Mouse (Mus musculus) lung, postnatal 0 days (tissue): ENCODE data around the gene Evi5l. TPM values are rescaled to one million over a fixed set of nuclear protein-coding genes. Genes with fewer than 3 reads are reported as not detected.

Source experiments
- ATAC-seq: fragments of 200-750 bp; cut with Nextera tagmentation; 2 replicates; pipeline ENCODE4 v1.8.0; 2017; ENCODE audit warnings: moderate library complexity
- DNase-seq: peaks from one replicate; pipeline ENCODE4 v3.0.0-alpha.2; 2016; ENCODE audit warnings: low spot score
- H3K27ac ChIP-seq: fragments of 300-500 bp; sonication (generic); 2 replicates; pipeline ENCODE4 v1.5.1; 2014; ENCODE audit warnings: antibody characterized with exemption, mild to moderate bottlenecking, low read length, mixed read lengths
- H3K27me3 ChIP-seq: fragments of 300-500 bp; sonication (generic); replicated peaks from 2 replicates; pipeline ENCODE4 v1.6.1; 2014; ENCODE audit warnings: low read length, mixed read lengths; ENCODE audit not compliant: insufficient read depth
- H3K36me3 ChIP-seq: fragments of 300-500 bp; sonication (generic); 2 replicates; pipeline ENCODE4 v1.6.1; 2014; ENCODE audit warnings: low read length, mixed read lengths; ENCODE audit not compliant: insufficient read depth
- H3K4me1 ChIP-seq: fragments of 300-500 bp; sonication (generic); 2 replicates; pipeline ENCODE4 v1.6.1; 2014; ENCODE audit warnings: antibody characterized with exemption, low read depth, low read length, mixed read lengths; ENCODE audit not compliant: insufficient read depth
- H3K4me2 ChIP-seq: fragments of 300-500 bp; sonication (generic); replicated peaks from 2 replicates; pipeline ENCODE4 v1.6.1; 2014; ENCODE audit warnings: low read depth, mild to moderate bottlenecking, low read length, moderate library complexity, mixed read lengths
- H3K4me3 ChIP-seq: fragments of 300-500 bp; sonication (generic); 2 replicates; pipeline ENCODE4 v1.5.1; 2014; ENCODE audit warnings: low read depth, low read length
- H3K9ac ChIP-seq: fragments of 300-500 bp; sonication (generic); replicated peaks from 2 replicates; pipeline ENCODE4 v1.6.1; 2014; ENCODE audit warnings: low read depth, mild to moderate bottlenecking
- H3K9me3 ChIP-seq: fragments of 300-500 bp; sonication (generic); 2 replicates; pipeline ENCODE4 v1.6.1; 2016; ENCODE audit warnings: low read length, mixed read lengths
- CTCF ChIP-seq: IDR thresholded peaks from 2 replicates; pipeline ENCODE4 v1.5.1; 2016; ENCODE audit warnings: antibody characterized with exemption, mild to moderate bottlenecking
- EP300 ChIP-seq: IDR thresholded peaks from 2 replicates; pipeline ENCODE4 v1.6.1; 2016; ENCODE audit warnings: antibody characterized with exemption, mild to moderate bottlenecking, control low read depth
- WGBS: fragments of 180-500 bp; shearing (Covaris S2); extraction: QIAGEN DNeasy Blood & Tissue Kit; methylation state at CpG from one replicate; pipeline ENCODE4 v1.1.7; 2014; 5-methylcytosine and 5-hydroxymethylcytosine counted together
- polyA plus RNA-seq: library from polyadenylated mRNA; unstranded; fragments of >200 nt; fragmentation: Nextera tagmentation; extraction: Ambion mirVana; gene quantifications from 2 replicates; pipeline ENCODE4 v1.2.1, GENCODE M21; 2015

The Evi5l gene
- 11.3 and 11.9 TPM in 2 replicates for polyA plus RNA-seq

DNA sequence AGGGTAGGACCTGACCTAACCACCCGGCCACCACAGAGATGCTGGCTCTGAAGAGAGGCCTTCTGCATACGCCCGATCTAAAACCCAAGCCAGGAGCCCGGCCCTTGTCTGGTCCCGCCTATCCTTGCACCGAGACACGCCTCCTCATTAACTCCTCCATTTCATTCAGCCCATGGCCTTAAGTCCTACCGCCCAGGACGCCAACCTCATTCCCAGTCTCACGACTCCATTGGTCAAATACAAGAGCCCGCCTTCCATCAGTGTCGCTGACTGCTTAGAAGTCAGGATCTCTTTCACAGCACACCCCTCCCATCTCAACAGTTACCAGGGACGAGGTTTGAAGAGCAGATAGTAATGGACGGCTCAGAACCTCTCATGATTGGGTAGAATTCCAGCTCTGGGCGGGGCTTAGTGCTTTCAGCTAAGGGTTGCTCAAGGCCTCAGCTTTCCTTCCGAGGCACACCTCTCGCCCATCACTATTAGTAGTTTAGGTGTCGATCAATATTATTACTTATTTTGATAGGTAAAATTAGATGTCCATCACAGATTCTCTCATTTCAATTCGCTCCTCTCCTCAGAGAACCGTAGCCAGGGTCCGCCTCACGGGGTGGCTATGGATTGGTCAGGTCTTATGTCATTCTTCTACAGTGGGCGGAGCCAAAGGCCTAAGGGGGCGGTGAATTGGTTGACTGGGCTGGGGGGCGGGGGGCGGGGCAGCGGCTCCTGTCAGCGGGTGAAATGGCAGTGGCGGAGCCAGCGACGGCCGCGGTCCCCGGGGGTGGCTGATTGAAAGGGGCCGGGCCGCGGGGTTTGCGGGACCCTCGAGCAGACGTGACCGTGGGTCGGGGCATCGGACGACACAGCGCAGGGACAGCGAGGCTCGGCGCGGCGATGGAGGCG, at the start of gene Evi5l:
Gene Evi5l (plus strand): TSS at position 716 of the 900 bp plus-strand sequence.
- Histone ChIP-seq H3K27me3 (no peaks in the 10 kb centered on the region), H3K9ac (peak within 1 kb of the TSS; percentile 66), H3K4me3 (peak within 1 kb of the TSS; percentile 82), H3K27ac (0 out of 2 replicates have a peak within 1 kb of the TSS, but pooled peaks have one; percentile 3), H3K9me3 (no peaks in the 10 kb centered on the region), H3K36me3 (no peaks in the 10 kb centered on the region), H3K4me2 (peak within 1 kb of the TSS; percentile 93), H3K4me1 (no peaks in the 10 kb centered on the region)
- WGBS, result under 1% methylated on average over 51 of the region's 51 CpGs
- TF ChIP-seq CTCF (no peak), EP300 (peak; percentile 72)
- DNase-seq (peak; percentile 100), ATAC-seq (peak; percentile 97)

DNA sequence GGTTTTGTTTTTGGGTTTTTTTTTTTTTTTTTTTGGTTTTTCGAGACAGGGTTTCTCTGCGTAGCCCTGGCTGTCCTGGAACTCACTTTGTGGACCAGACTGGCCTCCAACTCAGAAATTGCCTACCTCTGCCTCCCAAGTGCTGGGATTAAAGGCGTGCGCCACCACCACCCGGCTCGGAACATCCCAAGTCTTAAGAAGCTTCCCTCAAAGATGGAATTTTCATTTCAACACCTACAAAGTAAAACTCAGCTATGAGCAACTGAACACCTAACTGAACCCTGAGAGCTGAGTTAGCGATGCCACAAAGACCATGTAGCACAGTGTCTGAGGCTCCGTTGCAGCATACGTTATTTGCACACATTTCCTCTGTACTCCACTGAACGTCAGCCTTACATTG, 32.6 kb upstream of the Evi5l start, which contains the start of gene Cd209g:
Gene Cd209g (plus strand): TSS at position 301 of the 400 bp plus-strand sequence.
- no peaks in the 10 kb centered on the region for H3K9me3 ChIP-seq
- H3K27ac ChIP-seq, result no peak within 1 kb of the TSS
- ATAC-seq (no peak), DNase-seq (no peak)
- no peak within 1 kb of the TSS for H3K4me2 ChIP-seq
- no peak for TF ChIP-seq CTCF
- TF ChIP-seq EP300, result no peak
- no peak within 1 kb of the TSS for H3K4me3 ChIP-seq
- H3K4me1 ChIP-seq, result no peaks in the 10 kb centered on the region
- H3K36me3 ChIP-seq, result no peaks in the 10 kb centered on the region
- WGBS, result 90% methylated on average over 10 of the region's 10 CpGs
- H3K27me3 ChIP-seq, result no peaks in the 10 kb centered on the region
- H3K9ac ChIP-seq, result no peak within 1 kb of the TSS

DNA sequence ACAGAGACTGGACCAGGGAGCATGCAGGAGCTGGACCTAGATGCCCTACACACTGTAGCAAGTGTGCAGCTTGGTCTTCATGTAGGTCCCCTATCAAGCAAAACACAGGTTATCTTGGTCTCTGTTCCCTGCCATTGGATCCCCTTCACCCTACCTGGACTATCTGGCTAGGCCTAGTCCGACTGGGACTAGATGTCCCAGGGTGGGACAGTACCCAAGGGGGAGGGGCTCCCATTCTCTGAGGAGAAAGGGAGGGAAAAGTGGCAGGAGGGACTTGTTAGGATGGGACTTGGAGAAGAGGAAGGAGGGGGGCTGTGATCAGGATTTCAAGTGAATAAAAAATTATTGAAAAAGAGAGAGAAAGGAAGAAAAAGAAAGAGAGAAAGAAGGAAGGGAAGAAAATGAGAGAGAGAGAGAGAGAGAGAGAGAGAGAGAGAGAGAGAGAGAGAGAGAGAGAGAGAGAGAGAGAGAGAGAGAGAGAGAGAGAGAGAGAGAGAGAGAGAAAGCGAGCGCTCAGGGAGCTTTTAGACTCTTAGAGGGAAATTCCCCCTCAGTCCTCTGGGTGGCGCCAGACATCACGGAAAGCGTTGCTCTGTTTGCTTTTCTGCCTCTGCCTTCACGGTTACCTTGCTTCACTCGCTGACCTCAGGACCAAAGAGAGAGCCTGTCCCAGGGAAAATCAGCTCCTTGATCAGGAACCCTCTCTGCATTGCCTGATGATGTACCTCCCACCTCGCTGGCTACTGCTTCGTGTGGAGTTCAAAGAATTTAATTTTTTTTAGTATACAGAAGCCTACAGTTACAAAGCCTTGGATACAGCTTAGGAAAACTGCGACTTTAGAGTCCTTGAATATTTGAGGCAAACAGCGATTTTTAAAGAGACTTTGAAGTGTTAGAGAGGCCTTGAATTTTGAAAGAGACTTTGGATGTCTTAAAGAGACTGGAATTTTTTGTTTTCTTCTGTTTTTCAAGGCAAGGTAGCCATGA, 26.4 kb upstream of the Evi5l start:
- ATAC-seq (peak; percentile 46; the same call in 1 of the 2 replicates), DNase-seq (peak; percentile 84)
- H3K27me3 ChIP-seq, result no peaks in the 10 kb centered on the region
- no peak overlapping the region for H3K27ac ChIP-seq
- TF ChIP-seq CTCF, result peak; percentile 83
- TF ChIP-seq EP300, result no peak
- H3K9ac ChIP-seq, result no peak overlapping the region
- 7% methylated on average over 12 of the region's 12 CpGs for WGBS
- no peak overlapping the region for H3K4me3 ChIP-seq
- no peaks in the 10 kb centered on the region for H3K36me3 ChIP-seq
- no peaks in the 10 kb centered on the region for H3K9me3 ChIP-seq
- no peaks in the 10 kb centered on the region for H3K4me1 ChIP-seq
- no peak overlapping the region for H3K4me2 ChIP-seq

DNA sequence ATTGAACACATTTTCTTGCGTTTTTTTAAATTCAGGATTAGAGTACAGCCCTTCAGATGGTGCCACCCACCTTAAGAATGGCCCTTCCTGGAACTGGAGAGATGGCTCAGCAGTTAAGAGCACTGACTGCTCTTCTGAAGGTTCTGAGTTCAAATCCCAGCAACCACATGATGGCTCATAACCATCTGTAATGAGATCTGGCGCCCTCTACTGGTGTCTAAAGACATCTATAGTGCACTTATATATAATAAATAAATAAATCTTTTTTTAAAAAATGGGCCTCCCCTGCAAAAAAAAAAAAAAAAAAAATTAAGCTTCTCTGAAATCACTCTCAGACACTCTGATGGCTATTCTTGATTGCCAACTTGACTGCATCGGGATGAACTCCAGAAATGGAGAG, 24.6 kb upstream of the Evi5l start:
- no peak overlapping the region for H3K4me3 ChIP-seq
- ATAC-seq (no peak), DNase-seq (peak; percentile 17)
- TF ChIP-seq CTCF, result peak; percentile 14; the same call in 1 of the 2 replicates
- no peak for TF ChIP-seq EP300
- no peaks in the 10 kb centered on the region for H3K9me3 ChIP-seq
- no peak overlapping the region for H3K9ac ChIP-seq
- H3K27me3 ChIP-seq, result no peaks in the 10 kb centered on the region
- H3K36me3 ChIP-seq, result no peaks in the 10 kb centered on the region
- H3K4me2 ChIP-seq, result no peak overlapping the region
- H3K27ac ChIP-seq, result no peak overlapping the region
- no peaks in the 10 kb centered on the region for H3K4me1 ChIP-seq
- WGBS, result 60% methylated on average over 3 of the region's 3 CpGs

DNA sequence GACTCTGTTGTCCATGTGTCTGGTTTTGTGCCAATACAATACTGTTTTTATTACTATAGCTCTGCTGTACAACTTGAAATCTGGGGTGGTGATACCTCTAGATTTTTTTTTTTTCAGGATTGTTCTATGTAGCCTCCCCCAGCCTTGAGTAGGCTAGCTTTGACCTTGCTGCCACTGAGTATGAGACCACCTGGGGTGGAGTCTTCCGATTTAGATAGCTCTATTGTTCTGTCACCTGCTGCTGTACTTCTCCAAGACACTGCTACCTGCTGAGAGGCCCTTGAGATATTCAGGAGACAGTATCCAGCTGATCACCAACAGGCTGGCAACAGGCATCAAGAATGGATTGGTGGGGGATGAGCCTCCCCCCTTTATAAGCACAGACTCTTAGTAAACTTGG, 19.1 kb upstream of the Evi5l start:
- no peaks in the 10 kb centered on the region for H3K27me3 ChIP-seq
- H3K9ac ChIP-seq, result no peak overlapping the region
- no peaks in the 10 kb centered on the region for H3K36me3 ChIP-seq
- WGBS, result 20% methylated on average over 1 of the region's 1 CpGs
- H3K27ac ChIP-seq, result no peak overlapping the region
- no peak for DNase-seq
- no peak overlapping the region for H3K4me2 ChIP-seq
- H3K4me3 ChIP-seq, result no peak overlapping the region
- TF ChIP-seq CTCF (no peak), EP300 (no peak)
- no peak for ATAC-seq
- H3K9me3 ChIP-seq, result no peaks in the 10 kb centered on the region
- no peaks in the 10 kb centered on the region for H3K4me1 ChIP-seq

DNA sequence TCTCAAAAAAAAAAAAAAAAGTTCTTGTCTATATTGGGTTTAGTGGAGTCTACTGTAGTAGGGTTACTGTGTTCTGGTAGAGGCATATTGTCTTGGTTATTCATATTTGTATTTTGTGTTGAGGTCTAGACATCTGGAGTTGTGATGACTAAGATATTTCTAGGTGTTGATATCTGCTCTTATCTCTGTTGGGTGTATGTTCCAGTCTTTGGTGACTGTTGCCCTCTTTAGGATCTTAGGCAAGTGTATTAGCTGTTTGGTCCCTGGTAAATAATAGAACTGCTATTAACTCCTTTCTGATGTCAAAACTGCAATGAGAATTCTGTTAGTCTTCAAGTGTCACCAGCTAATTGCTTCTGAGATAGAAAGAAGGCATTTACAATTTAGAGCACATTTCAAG, 11.5 kb upstream of the Evi5l start:
- no peaks in the 10 kb centered on the region for H3K36me3 ChIP-seq
- H3K4me3 ChIP-seq, result no peak overlapping the region
- H3K27ac ChIP-seq, result no peak overlapping the region
- TF ChIP-seq EP300 (no peak), CTCF (no peak)
- ATAC-seq (no peak), DNase-seq (no peak)
- H3K4me1 ChIP-seq, result no peaks in the 10 kb centered on the region
- no peak overlapping the region for H3K9ac ChIP-seq
- H3K9me3 ChIP-seq, result no peaks in the 10 kb centered on the region
- no peak overlapping the region for H3K4me2 ChIP-seq
- no peaks in the 10 kb centered on the region for H3K27me3 ChIP-seq
